Mouse (Mus musculus) left cerebral cortex, adult 2 months (tissue): Measurements from ENCODE around the gene Prkd3. TPM values are rescaled to one million over a fixed set of nuclear protein-coding genes. Genes with fewer than 3 reads are reported as not detected.

Source experiments
- DNase-seq, 2 experiments: peaks; one replicate each; pipeline ENCODE4 v3.0.0; 2021 to 2022; ENCODE audit warnings: low spot score in 2 of 2, mixed read lengths in 1 of 2; ENCODE audit errors: extremely low spot score in 1 of 2
- H3K27ac ChIP-seq: fragments of 200-600 bp; 2 replicates; pipeline ENCODE4 v1.8.1; 2022
- H3K4me3 ChIP-seq: fragments of 200-600 bp; 2 replicates; pipeline ENCODE4 v1.8.1; 2022
- CTCF ChIP-seq: fragments of 200-600 bp; IDR thresholded peaks from 2 replicates; pipeline ENCODE4 v1.8.1; 2022; ENCODE audit warnings: antibody characterized with exemption, mild to moderate bottlenecking, moderate library complexity
- intact Hi-C: fragments of 180-260 bp; cut with DNase I; formaldehyde crosslinking; loops from one replicate; pipeline ENCODE4 v1.15.1; 2025
- total RNA-seq, 2 experiments: library from RNA; stranded (reverse); gene quantifications; 2 replicates each; pipeline ENCODE4 v1.2.3; 2021

Gene Prkd3
- total RNA-seq, 2 experiments from 2014 or later: 9.3 to 10.9 TPM

- intact Hi-C loops: no loop called here
- DNase-seq: no peak
- no peak overlapping the region for H3K27ac ChIP-seq
- no peak for TF ChIP-seq CTCF
- no peak overlapping the region for H3K4me3 ChIP-seq
Observed at GRCm38 (mm10) chr17:78959473-78959872, 61.1 kb downstream of the Prkd3 start.

- no peak for DNase-seq
- Histone ChIP-seq H3K27ac (no peak overlapping the region), H3K4me3 (no peak overlapping the region)
- no peak for TF ChIP-seq CTCF
- intact Hi-C loops: no loop called here
Observed at GRCm38 (mm10) chr17:78953240-78953639, 67.4 kb downstream of the Prkd3 start.

GRCm38 (mm10) chr17:78952070-78952469 lies 68.5 kb downstream of the Prkd3 start:
- TF ChIP-seq CTCF: no peak
- intact Hi-C loops: no loop called here

GRCm38 (mm10) chr17:78951225-78951624 lies 69.4 kb downstream of the Prkd3 start:
- DNase-seq: no peak
- H3K27ac ChIP-seq: no peak overlapping the region
- intact Hi-C loops: no loop called here
- no peak overlapping the region for H3K4me3 ChIP-seq
- TF ChIP-seq CTCF: no peak

More at GRCm38 (mm10) chr17:78952070-78952469, 68.5 kb downstream of the Prkd3 start:
- DNase-seq: no peak
- no peak overlapping the region for H3K4me3 ChIP-seq
- no peak overlapping the region for H3K27ac ChIP-seq

- Histone ChIP-seq H3K4me3 (no peak overlapping the region), H3K27ac (no peak overlapping the region)
- intact Hi-C loops: no loop called here
Observed at GRCm38 (mm10) chr17:78942579-78942978, 78.0 kb downstream of the Prkd3 start.

GRCm38 (mm10) chr17:78938927-78939326 lies 81.7 kb downstream of the Prkd3 start:
- TF ChIP-seq CTCF: no peak
- intact Hi-C loops: loop anchor here (10.0 kb wide), 1 partner anchor 274 kb away; no protein-coding TSS in a partner anchor
- Histone ChIP-seq H3K27ac (no peak overlapping the region), H3K4me3 (no peak overlapping the region)
- DNase-seq: no peak

More at GRCm38 (mm10) chr17:78942579-78942978, 78.0 kb downstream of the Prkd3 start:
- no peak for TF ChIP-seq CTCF
- DNase-seq: no peak

- no peak for DNase-seq
- H3K27ac ChIP-seq: peak overlapping the region; percentile 85
- intact Hi-C loops: loop anchor here (2.0 to 10.0 kb wide), 3 partner anchors 21 to 273 kb away; partner anchors contain the start of genes Cebpzos, Gpatch11 and Heatr5b
- peak overlapping the region; percentile 66 for H3K4me3 ChIP-seq
- TF ChIP-seq CTCF: no peak
Observed at GRCm38 (mm10) chr17:78937229-78937853, 83.3 kb downstream of the Prkd3 start.

- intact Hi-C loops: loop anchor here (2.0 to 10.0 kb wide), 3 partner anchors 20 to 272 kb away; partner anchors contain the start of genes Cebpzos, Gpatch11 and Heatr5b
Observed at GRCm38 (mm10) chr17:78936466-78937228, 84.0 kb downstream of the Prkd3 start, which contains the start of the genes Cebpz and Ndufaf7. Cebpz (minus strand) TSS chr17:78937066. Ndufaf7 (plus strand) TSS chr17:78937136.

GRCm38 (mm10) chr17:78935857-78936256 lies 84.8 kb downstream of the Prkd3 start:
- no peak for TF ChIP-seq CTCF
- intact Hi-C loops: loop anchor here (2.0 to 10.0 kb wide), 3 partner anchors 19 to 271 kb away; partner anchors contain the start of genes Cebpzos, Gpatch11 and Heatr5b
- no peak for DNase-seq
- Histone ChIP-seq H3K4me3 (peak overlapping the region; percentile 66), H3K27ac (no peak overlapping the region)

More at GRCm38 (mm10) chr17:78936466-78937228, 84.0 kb downstream of the Prkd3 start, which contains the start of the genes Cebpz and Ndufaf7:
- peak; percentile 96 for DNase-seq
- TF ChIP-seq CTCF: no peak
- Histone ChIP-seq H3K4me3 (peak within 1 kb of the TSS; percentile 66), H3K27ac (peak within 1 kb of the TSS; percentile 85)

GRCm38 (mm10) chr17:78917696-78918095 lies 102.9 kb downstream of the Prkd3 start:
- H3K4me3 ChIP-seq: no peak overlapping the region

GRCm38 (mm10) chr17:78916899-78917298 lies 103.7 kb downstream of the Prkd3 start:
- TF ChIP-seq CTCF: no peak
- H3K4me3 ChIP-seq: peak overlapping the region; percentile 83
- no peak for DNase-seq
- H3K27ac ChIP-seq: peak overlapping the region; percentile 84
- intact Hi-C loops: loop anchor here (2.0 kb wide), 2 partner anchors 20 to 82 kb away; partner anchors contain the start of genes Cebpz, Gpatch11, Heatr5b and Ndufaf7

More at GRCm38 (mm10) chr17:78917696-78918095, 102.9 kb downstream of the Prkd3 start:
- no peak for DNase-seq
- intact Hi-C loops: loop anchor here (2.0 kb wide), 2 partner anchors 19 to 83 kb away; partner anchors contain the start of genes Cebpz, Gpatch11, Heatr5b and Ndufaf7
- TF ChIP-seq CTCF: no peak
- no peak overlapping the region for H3K27ac ChIP-seq
